Comparison of ENCODE assay signal across 20 mouse cellular contexts in the genomic region with DNA sequence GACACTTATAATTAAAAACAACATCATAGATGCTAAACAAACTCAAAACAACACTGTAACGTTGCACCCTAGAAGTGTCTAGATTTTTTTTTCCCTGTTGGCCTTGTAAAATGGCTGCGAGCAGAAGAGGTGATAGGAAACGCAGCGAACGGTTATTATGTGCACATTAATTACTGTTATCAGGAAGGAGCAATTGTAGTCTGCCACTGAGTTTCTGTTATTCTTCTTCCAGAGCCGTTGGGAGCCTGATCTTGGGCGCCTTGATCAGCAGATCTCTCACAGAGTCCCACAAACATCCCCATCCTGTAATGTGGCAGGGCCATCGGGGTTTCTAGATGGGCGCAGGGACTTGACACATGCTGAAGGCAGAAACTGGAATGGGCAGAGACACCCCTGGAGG. TPM values are rescaled to one million over a fixed set of nuclear protein-coding genes. Genes with fewer than 3 reads are reported as not detected.
"Had no signal": no experiment of that assay in that cellular context is flagged by ENCODE, and none has a peak within 500 bp of the region (broad histone marks: within the 10 kb centered on the region; RNA-seq: fewer than 3 reads in every experiment).

No protein-coding gene starts in this region.

- H3K27ac ChIP-seq: lung, embryonic 15.5 days; macrophage; midbrain, embryonic 13.5 days; midbrain, embryonic 15.5 days; neural tube, embryonic 12.5 days had no signal

- DNase-seq: lung, adult 2 months; lung, postnatal 14 days; lung, postnatal 36 days; retina, postnatal 1 day; right cerebral cortex, adult 18-20 months; right cerebral cortex, postnatal 25 days; right cerebral cortex, postnatal 4 days; spleen, adult 18-20 months; thymus, adult 18-20 months; thymus, postnatal 14 days; thymus, postnatal 36 days had no signal

- H3K27me3 ChIP-seq: lung, embryonic 15.5 days; midbrain, embryonic 13.5 days; midbrain, embryonic 15.5 days; neural tube, embryonic 12.5 days had no signal

- H3K4me1 ChIP-seq: lung, embryonic 15.5 days; megakaryocyte, embryonic 14.5 days; midbrain, embryonic 15.5 days; neural tube, embryonic 12.5 days had no signal

- H3K9me3 ChIP-seq: lung, embryonic 15.5 days; megakaryocyte, embryonic 14.5 days; midbrain, embryonic 13.5 days; midbrain, embryonic 15.5 days; neural tube, embryonic 12.5 days had no signal

- H3K4me3 ChIP-seq: lung, embryonic 15.5 days; megakaryocyte, embryonic 14.5 days; midbrain, embryonic 13.5 days; midbrain, embryonic 15.5 days; neural tube, embryonic 12.5 days had no signal

- ATAC-seq: lung, postnatal 0 days; midbrain, embryonic 13.5 days; midbrain, embryonic 15.5 days had no signal

- H3K4me2 ChIP-seq: lung, embryonic 15.5 days; midbrain, embryonic 11.5 days; midbrain, embryonic 13.5 days; midbrain, embryonic 15.5 days; neural tube, embryonic 12.5 days had no signal

- H3K36me3 ChIP-seq: lung, embryonic 15.5 days; midbrain, embryonic 13.5 days; midbrain, embryonic 15.5 days; neural tube, embryonic 12.5 days had no signal

- H3K9ac ChIP-seq: lung, embryonic 15.5 days; midbrain, embryonic 13.5 days; midbrain, embryonic 15.5 days; neural tube, embryonic 12.5 days had no signal

RNA-seq across cellular contexts. Expression of gene Tgfa, which starts 28.6 kb away (rescaled TPM):
- total RNA-seq: monocyte, adult 5-6 weeks had no signal
- polyA plus RNA-seq: macrophage had no signal
